Mouse (Mus musculus) heart, adult 2 months (tissue): Measurements from ENCODE around the gene Trappc3.

Experiments used
- CTCF ChIP-seq: fragments of 200-600 bp; IDR thresholded peaks from 2 replicates; pipeline ENCODE4 v1.8.1; 2022; ENCODE audit warnings: antibody characterized with exemption, mild to moderate bottlenecking, moderate library complexity
- EP300 ChIP-seq: fragments of 200-500 bp; IDR thresholded peaks from 2 replicates; pipeline ENCODE4 v1.6.1; 2011; ENCODE audit warnings: low read depth, low read length, control low read depth; ENCODE audit not compliant: insufficient read depth
- POLR2A ChIP-seq: fragments of 200-500 bp; IDR thresholded peaks from 2 replicates; pipeline ENCODE4 v1.6.1; 2011; ENCODE audit warnings: mild to moderate bottlenecking, low read depth, low read length, control low read depth; ENCODE audit not compliant: insufficient read depth

GRCm38 (mm10) chr4:126222631-126223030, 39.5 kb upstream of the Trappc3 start:
- TF ChIP-seq POLR2A (no peak), EP300 (no peak), CTCF (no peak)
